Mouse (Mus musculus) embryonic facial prominence, embryonic 13.5 days (tissue): ENCODE measurements at regions not wholly inside any gene's neighbourhood (a gene's known extent, or its start where the extent isn't known, plus 50 kb on each side); places are given as distances from the start of the nearest gene placed in this dataset.
A peak's percentile ranks its signal among the peaks of the same experiment; 100 is the strongest.

Experiments used
- ATAC-seq: fragments of 200-750 bp; cut with Nextera tagmentation; 2 replicates; pipeline ENCODE4 v1.8.0; 2017; ENCODE audit warnings: low read depth; ENCODE audit not compliant: insufficient number of reproducible peaks, insufficient read depth, low FRiP score, low TSS enrichment
- H3K27ac ChIP-seq: fragments of 300-500 bp; sonication (generic); 2 replicates; pipeline ENCODE4 v1.5.1; 2015; ENCODE audit warnings: moderate library complexity, mild to moderate bottlenecking, inconsistent platforms
- H3K27me3 ChIP-seq: fragments of 300-500 bp; sonication (generic); 2 replicates; pipeline ENCODE4 v1.6.1; 2015; ENCODE audit warnings: mild to moderate bottlenecking, inconsistent platforms
- H3K36me3 ChIP-seq: fragments of 300-500 bp; sonication (generic); 2 replicates; pipeline ENCODE4 v1.6.1; 2015; ENCODE audit warnings: mild to moderate bottlenecking, inconsistent platforms
- H3K4me1 ChIP-seq: fragments of 300-500 bp; sonication (generic); 2 replicates; pipeline ENCODE4 v1.6.1; 2015; ENCODE audit warnings: inconsistent platforms
- H3K4me2 ChIP-seq: fragments of 300-500 bp; sonication (generic); 2 replicates; pipeline ENCODE4 v1.6.1; 2015; ENCODE audit warnings: moderate library complexity, mild to moderate bottlenecking, inconsistent platforms
- H3K4me3 ChIP-seq: fragments of 300-500 bp; sonication (generic); 2 replicates; pipeline ENCODE4 v1.5.1; 2015; ENCODE audit warnings: mild to moderate bottlenecking, inconsistent platforms
- H3K9ac ChIP-seq: fragments of 300-500 bp; sonication (generic); 2 replicates; pipeline ENCODE4 v1.6.1; 2015; ENCODE audit warnings: mild to moderate bottlenecking, inconsistent platforms
- H3K9me3 ChIP-seq: fragments of 300-500 bp; sonication (generic); 2 replicates; pipeline ENCODE4 v1.6.1; 2016; ENCODE audit warnings: inconsistent platforms
- WGBS: fragments of 180-500 bp; shearing (Covaris S2); methylation state at CpG from one replicate; pipeline ENCODE4 v1.1.7; 2015; ENCODE audit warnings: mixed read lengths; 5-methylcytosine and 5-hydroxymethylcytosine counted together

- H3K4me1 ChIP-seq: peaks cover 22% of the 10 kb centered on the region
- no peak overlapping the region for H3K9ac ChIP-seq
- no peaks in the 10 kb centered on the region for H3K9me3 ChIP-seq
- H3K36me3 ChIP-seq: no peaks in the 10 kb centered on the region
- no peak overlapping the region for H3K4me2 ChIP-seq
- no peak for ATAC-seq
- H3K27me3 ChIP-seq: no peaks in the 10 kb centered on the region
- WGBS: 19% methylated on average over 9 of the region's 9 CpGs
- no peak overlapping the region for H3K27ac ChIP-seq
- H3K4me3 ChIP-seq: no peak overlapping the region
Observed at GRCm38 (mm10) chr10:24481926-24482612, 113.2 kb upstream of the Ccn2 start.

- Histone ChIP-seq H3K9me3 (no peaks in the 10 kb centered on the region), H3K9ac (no peak overlapping the region), H3K4me1 (peaks cover 22% of the 10 kb centered on the region), H3K27ac (no peak overlapping the region), H3K36me3 (no peaks in the 10 kb centered on the region), H3K27me3 (no peaks in the 10 kb centered on the region), H3K4me2 (no peak overlapping the region), H3K4me3 (no peak overlapping the region)
- ATAC-seq: no peak
- 57% methylated on average over 3 of the region's 3 CpGs for WGBS
Observed at GRCm38 (mm10) chr10:24483053-24483452, 112.2 kb upstream of the Ccn2 start.

GRCm38 (mm10) chr10:24484101-24484660 lies 111.1 kb upstream of the Ccn2 start:
- no peak for ATAC-seq
- no peak overlapping the region for H3K4me3 ChIP-seq

GRCm38 (mm10) chr10:24485461-24485860 lies 109.8 kb upstream of the Ccn2 start:
- no peaks in the 10 kb centered on the region for H3K27me3 ChIP-seq
- H3K4me2 ChIP-seq: no peak overlapping the region
- no peak overlapping the region for H3K4me3 ChIP-seq
- H3K4me1 ChIP-seq: peaks cover 22% of the 10 kb centered on the region
- no peaks in the 10 kb centered on the region for H3K36me3 ChIP-seq
- H3K9ac ChIP-seq: no peak overlapping the region
- no peaks in the 10 kb centered on the region for H3K9me3 ChIP-seq
- ATAC-seq: no peak
- peak overlapping the region; percentile 55; the same call in 1 of the 2 replicates for H3K27ac ChIP-seq
- 79% methylated on average over 5 of the region's 5 CpGs for WGBS

More at GRCm38 (mm10) chr10:24484101-24484660, 111.1 kb upstream of the Ccn2 start:
- no peaks in the 10 kb centered on the region for H3K36me3 ChIP-seq
- H3K27ac ChIP-seq: no peak overlapping the region
- no peak overlapping the region for H3K9ac ChIP-seq
- H3K27me3 ChIP-seq: no peaks in the 10 kb centered on the region
- no peak overlapping the region for H3K4me2 ChIP-seq
- 28% methylated on average over 5 of the region's 5 CpGs for WGBS
- peaks cover 22% of the 10 kb centered on the region for H3K4me1 ChIP-seq
- H3K9me3 ChIP-seq: no peaks in the 10 kb centered on the region

GRCm38 (mm10) chr10:24486224-24486623 lies 109.0 kb upstream of the Ccn2 start:
- no peak for ATAC-seq

GRCm38 (mm10) chr10:24487915-24488314 lies 107.3 kb upstream of the Ccn2 start:
- ATAC-seq: no peak
- Histone ChIP-seq H3K9ac (no peak overlapping the region), H3K4me1 (peaks cover 10% of the 10 kb centered on the region), H3K27me3 (no peaks in the 10 kb centered on the region), H3K4me3 (no peak overlapping the region), H3K9me3 (no peaks in the 10 kb centered on the region), H3K4me2 (no peak overlapping the region), H3K36me3 (no peaks in the 10 kb centered on the region), H3K27ac (no peak overlapping the region)
- WGBS: 64% methylated on average over 3 of the region's 3 CpGs

More at GRCm38 (mm10) chr10:24486224-24486623, 109.0 kb upstream of the Ccn2 start:
- Histone ChIP-seq H3K4me2 (no peak overlapping the region), H3K4me3 (no peak overlapping the region), H3K27ac (no peak overlapping the region), H3K9me3 (no peaks in the 10 kb centered on the region), H3K36me3 (no peaks in the 10 kb centered on the region), H3K27me3 (no peaks in the 10 kb centered on the region), H3K9ac (no peak overlapping the region), H3K4me1 (peaks cover 22% of the 10 kb centered on the region)
- 72% methylated on average over 1 of the region's 1 CpGs for WGBS

GRCm38 (mm10) chr10:24490432-24490831 lies 104.8 kb upstream of the Ccn2 start:
- H3K4me3 ChIP-seq: no peak overlapping the region
- H3K27me3 ChIP-seq: no peaks in the 10 kb centered on the region
- no peaks in the 10 kb centered on the region for H3K36me3 ChIP-seq
- H3K4me1 ChIP-seq: 0 out of 2 replicates have a peak, but pooled peaks cover 4% of the 10 kb centered on the region
- no peaks in the 10 kb centered on the region for H3K9me3 ChIP-seq
- WGBS: 76% methylated on average over 2 of the region's 2 CpGs
- H3K27ac ChIP-seq: no peak overlapping the region
- H3K4me2 ChIP-seq: no peak overlapping the region
- ATAC-seq: no peak
- H3K9ac ChIP-seq: no peak overlapping the region

- H3K27me3 ChIP-seq: no peaks in the 10 kb centered on the region
- H3K4me1 ChIP-seq: 0 out of 2 replicates have a peak, but pooled peaks cover 4% of the 10 kb centered on the region
- no peaks in the 10 kb centered on the region for H3K36me3 ChIP-seq
- H3K9ac ChIP-seq: no peak overlapping the region
- 86% methylated on average over 3 of the region's 3 CpGs for WGBS
- H3K9me3 ChIP-seq: no peaks in the 10 kb centered on the region
- H3K27ac ChIP-seq: no peak overlapping the region
- ATAC-seq: no peak
- no peak overlapping the region for H3K4me2 ChIP-seq
- H3K4me3 ChIP-seq: no peak overlapping the region
Observed at GRCm38 (mm10) chr10:24491848-24492247, 103.4 kb upstream of the Ccn2 start.

- Histone ChIP-seq H3K27me3 (no peaks in the 10 kb centered on the region), H3K9me3 (no peaks in the 10 kb centered on the region), H3K4me2 (no peak overlapping the region), H3K4me1 (0 out of 2 replicates have a peak, but pooled peaks cover 4% of the 10 kb centered on the region), H3K36me3 (no peaks in the 10 kb centered on the region), H3K9ac (no peak overlapping the region), H3K4me3 (no peak overlapping the region), H3K27ac (peak overlapping the region; percentile 44)
- WGBS: 59% methylated on average over 4 of the region's 4 CpGs
- ATAC-seq: no peak
Observed at GRCm38 (mm10) chr10:24493392-24493791, 101.8 kb upstream of the Ccn2 start.

GRCm38 (mm10) chr10:24493936-24494335 lies 101.3 kb upstream of the Ccn2 start:
- Histone ChIP-seq H3K9me3 (no peaks in the 10 kb centered on the region), H3K36me3 (no peaks in the 10 kb centered on the region), H3K27me3 (no peaks in the 10 kb centered on the region), H3K9ac (no peak overlapping the region), H3K27ac (peak overlapping the region; percentile 44), H3K4me3 (no peak overlapping the region), H3K4me2 (no peak overlapping the region), H3K4me1 (0 out of 2 replicates have a peak, but pooled peaks cover 4% of the 10 kb centered on the region)
- ATAC-seq: no peak
- 55% methylated on average over 6 of the region's 6 CpGs for WGBS

GRCm38 (mm10) chr10:24519795-24520512 lies 75.3 kb upstream of the Ccn2 start:
- Histone ChIP-seq H3K4me2 (no peak overlapping the region), H3K4me1 (peaks cover 4% of the 10 kb centered on the region; the same call in 1 of the 2 replicates), H3K4me3 (no peak overlapping the region), H3K27ac (peak overlapping the region; percentile 51; the same call in 1 of the 2 replicates), H3K36me3 (no peaks in the 10 kb centered on the region), H3K9me3 (no peaks in the 10 kb centered on the region), H3K27me3 (no peaks in the 10 kb centered on the region), H3K9ac (no peak overlapping the region)
- 65% methylated on average over 11 of the region's 11 CpGs for WGBS
- ATAC-seq: peak; percentile 43; the same call in 1 of the 2 replicates
